Mouse (Mus musculus) erythroid progenitor cell, adult 5-6 weeks (primary cell): Measurements from ENCODE around the gene Derl2. TPM values are rescaled to one million over a fixed set of nuclear protein-coding genes. Genes with fewer than 3 reads are reported as not detected.

Source experiments
- ATAC-seq: replicated peaks from 2 replicates; pipeline ENCODE4 v1.8.0; 2016; ENCODE audit warnings: moderate number of reproducible peaks, mild to moderate bottlenecking, moderate TSS enrichment, inconsistent platforms; ENCODE audit not compliant: poor library complexity, low FRiP score, severe bottlenecking
- total RNA-seq, 2 experiments: library from RNA; stranded (forward) in 1 of 2; stranded (reverse) in 1 of 2; fragments of 150-400 nt in 1 of 2; fragments of 186-747, 209-891 nt in 1 of 2; gene quantifications; 2 replicates each; pipeline versions ENCODE4 v1.2.3 to v1.2.4; 2015 to 2017; ENCODE audit warnings: low replicate concordance in 2 of 2

Derl2 gene
- total RNA-seq, 2 experiments from 2014 or later = 30.2 to 44.0 TPM

DNA sequence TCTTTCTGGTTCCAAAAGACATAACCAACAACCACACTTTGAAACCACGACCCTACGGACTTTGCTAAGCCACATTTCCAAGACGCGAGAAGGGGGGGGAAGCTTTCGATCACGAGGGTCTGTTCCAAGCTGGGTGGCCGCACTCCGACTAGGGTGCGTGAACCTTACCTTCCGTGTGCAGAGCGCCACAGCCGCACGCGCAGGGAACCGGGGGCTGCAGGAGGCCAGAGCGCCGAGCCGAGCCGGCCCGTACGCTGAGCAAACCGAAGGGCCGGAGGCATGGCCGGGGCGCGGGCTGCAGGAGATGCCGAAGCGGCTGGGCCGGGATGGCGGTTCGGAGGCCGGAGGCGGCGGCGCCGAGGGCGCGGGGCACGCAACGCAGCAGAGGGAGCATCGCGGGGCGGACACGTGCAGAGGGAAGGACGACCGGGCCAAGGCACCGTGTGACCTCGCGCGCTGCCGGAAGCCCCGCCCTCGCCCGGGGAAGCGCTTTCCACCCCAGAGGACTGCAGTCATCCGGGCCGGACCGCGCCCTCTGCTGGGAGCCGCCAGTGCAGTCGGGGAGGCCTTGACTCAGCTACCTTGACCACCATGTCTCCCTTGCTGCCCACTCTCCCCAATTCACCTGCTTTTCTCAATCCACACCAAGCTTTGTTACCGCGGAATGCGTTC lies 36.9 kb downstream of the Derl2 start, which contains the start of gene C1qbp:
C1qbp (minus strand) TSS at position 470 of the 672 bp plus-strand sequence.
- ATAC-seq = peak; percentile 99

- no peak for ATAC-seq
These were observed 37.6 kb downstream of the Derl2 start for GRCm38 (mm10) chr11:70982030-70982429.

GRCm38 (mm10) chr11:70980751-70981510 lies 38.7 kb downstream of the Derl2 start:
- no peak for ATAC-seq

- no peak for ATAC-seq
These were observed 39.4 kb downstream of the Derl2 start for GRCm38 (mm10) chr11:70980232-70980631.

- ATAC-seq = no peak
These were observed 42.3 kb downstream of the Derl2 start for GRCm38 (mm10) chr11:70977293-70977692.

DNA sequence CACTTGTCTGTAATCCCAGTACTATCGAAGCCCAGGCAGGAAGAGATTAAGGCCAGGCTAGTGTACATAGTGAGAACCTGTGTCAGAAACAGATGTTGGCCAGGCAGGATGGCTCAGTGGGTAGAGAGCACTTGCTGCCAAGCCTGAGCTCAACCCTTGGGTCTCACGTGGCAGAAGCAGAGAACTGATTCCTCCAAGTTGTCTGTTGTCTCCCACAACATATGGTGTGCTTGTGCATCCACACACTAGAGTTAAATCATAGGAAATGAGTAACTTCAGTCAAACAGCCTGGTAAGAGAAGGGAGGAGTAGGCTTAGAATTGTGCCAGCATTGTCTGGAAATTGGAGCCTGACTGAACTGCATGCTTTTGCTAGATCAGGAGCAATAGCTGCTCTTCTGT lies 44.4 kb downstream of the Derl2 start:
- ATAC-seq = no peak

DNA sequence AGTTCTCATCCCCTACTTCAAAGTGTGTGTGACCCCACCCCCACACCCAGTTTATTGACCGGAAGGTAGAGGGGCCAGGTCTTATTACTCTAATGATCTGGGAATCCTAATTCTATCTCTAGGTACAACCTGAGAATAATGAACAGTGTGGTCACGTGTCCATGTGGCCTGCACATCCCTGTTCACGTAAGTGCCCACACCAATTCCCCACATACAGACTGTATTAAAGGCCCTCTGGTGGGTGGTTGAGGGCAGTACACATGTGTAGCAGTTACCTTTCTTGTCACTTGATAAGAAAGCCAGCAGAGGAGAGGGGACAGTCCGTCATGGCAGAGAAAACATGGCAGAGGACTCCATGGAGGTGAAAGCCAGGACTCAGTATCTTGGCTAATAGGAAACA lies 45.7 kb downstream of the Derl2 start:
- ATAC-seq = no peak

DNA sequence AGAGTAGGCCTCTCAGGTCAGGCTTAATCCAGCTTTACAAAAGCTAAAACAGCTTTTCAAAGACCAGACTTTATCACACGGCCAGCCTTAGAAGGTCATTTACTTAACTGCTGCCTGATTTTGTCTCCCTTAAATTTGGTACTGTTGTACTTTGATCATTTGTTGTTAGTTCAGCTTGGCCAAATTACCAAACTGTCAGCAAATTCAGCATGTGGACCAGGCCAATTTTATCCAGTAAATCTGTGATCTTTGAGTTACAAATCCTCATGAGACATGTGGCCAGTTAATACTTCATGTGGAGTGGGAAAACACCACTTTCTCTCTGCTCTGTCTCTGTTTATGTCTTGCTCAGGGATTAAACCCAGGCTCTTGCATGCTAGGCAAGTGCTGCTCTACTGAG lies 47.1 kb downstream of the Derl2 start:
- ATAC-seq = no peak

DNA sequence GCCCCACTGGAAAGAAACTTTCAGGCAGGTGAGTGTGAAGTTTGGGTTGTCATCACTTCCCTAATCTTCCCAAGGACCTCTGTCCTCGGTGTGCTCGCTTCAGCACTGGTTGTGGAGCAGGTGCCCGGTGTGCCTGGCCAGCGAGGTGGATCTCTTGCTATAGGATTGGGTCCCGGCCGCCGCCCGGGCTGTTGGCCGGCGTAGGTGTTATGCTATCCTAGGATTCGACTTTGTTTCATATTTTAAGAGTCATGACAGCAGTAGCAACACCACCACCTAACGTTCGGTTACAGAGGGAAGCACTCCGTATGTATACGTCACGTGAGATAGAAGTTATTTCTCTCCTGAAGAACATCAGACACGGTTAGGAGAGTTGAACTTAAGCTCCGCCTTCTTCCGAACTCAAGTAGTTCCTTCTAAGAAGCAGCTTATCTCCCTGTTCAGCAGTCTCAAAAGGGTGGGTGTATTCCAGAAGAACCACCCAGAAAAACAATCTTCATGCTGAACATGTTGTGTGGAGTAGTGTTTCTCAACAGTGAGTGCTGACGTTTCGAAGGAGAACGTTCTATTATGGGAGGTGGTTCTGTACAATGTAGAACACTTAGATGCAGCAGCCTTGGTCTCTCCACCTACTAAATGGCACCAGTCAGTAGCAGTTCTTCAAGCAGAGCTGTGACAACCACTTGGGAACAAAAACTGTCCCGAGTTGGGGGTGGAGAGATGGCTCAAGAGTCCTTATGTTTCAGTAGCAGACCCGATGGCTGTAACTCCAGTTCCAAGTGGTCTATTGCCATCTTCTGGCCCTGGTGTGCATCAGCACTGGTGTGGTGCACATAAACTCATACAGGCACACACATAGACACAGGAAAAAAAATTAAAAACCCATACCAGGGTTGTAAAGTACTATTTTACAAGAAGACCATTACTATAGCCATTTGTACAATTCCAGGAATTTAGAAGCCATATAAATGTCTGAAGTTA lies 48.8 kb downstream of the Derl2 start:
- peak; percentile 73 for ATAC-seq

GRCm38 (mm10) chr11:70969821-70970559 lies 49.7 kb downstream of the Derl2 start, which contains the start of the genes Nup88 and Rpain:
Gene Nup88 (minus strand): TSS chr11:70969973.
Gene Rpain (plus strand): TSS chr11:70970213.
- ATAC-seq = peak; percentile 80

- ATAC-seq = peak; percentile 23
These were observed 50.3 kb downstream of the Derl2 start for GRCm38 (mm10) chr11:70969271-70969794.

- ATAC-seq = no peak
These were observed 55.3 kb downstream of the Derl2 start for GRCm38 (mm10) chr11:70964222-70964907.

DNA sequence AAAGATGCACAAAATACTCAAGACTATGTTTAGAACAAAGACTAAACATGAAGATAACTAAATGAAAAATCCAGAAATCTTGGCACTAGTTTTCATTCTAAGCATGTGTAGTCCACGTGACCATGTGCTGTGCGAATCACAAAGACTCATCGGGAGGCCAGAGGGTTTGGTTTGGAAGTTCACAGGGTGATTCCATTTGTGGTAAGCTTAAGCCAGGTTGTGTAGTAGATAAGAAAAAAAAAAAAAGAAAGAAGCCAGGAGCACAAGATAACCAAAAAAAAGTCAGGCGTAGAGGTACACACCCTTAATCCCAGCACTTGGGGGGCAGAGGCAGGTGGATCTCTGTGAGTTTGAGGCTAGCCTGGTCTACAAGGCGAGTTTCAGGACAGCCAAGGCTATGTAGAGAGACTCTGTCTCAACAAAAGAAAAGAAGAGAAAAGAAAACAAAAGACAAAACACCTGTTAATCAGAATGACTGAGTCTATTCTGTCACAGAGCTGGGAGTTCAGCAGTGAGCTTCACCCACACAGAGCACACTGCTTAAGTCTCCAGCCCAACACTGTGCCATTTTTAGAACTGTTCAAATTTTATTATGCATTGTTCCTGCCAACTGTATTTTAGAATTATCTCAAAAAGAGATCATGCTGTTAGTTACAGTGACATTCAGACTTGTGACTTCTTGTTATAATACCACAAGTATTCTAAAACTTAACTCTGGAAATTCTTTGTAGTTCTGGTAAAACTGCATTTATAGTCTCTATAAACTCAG lies 58.7 kb downstream of the Derl2 start:
- no peak for ATAC-seq

Other genes starting within 250 kb of the Derl2 start
- not detected in 2 replicates for gene Scimp, start 207.3 kb downstream of the Derl2 start, total RNA-seq (2015; ENCODE audit: low replicate concordance)
- not detected in 2 replicates for gene Scimp, start 207.3 kb downstream of the Derl2 start, total RNA-seq (2017; ENCODE audit: low replicate concordance)
- gene Rabep1, start 175.1 kb downstream of the Derl2 start, total RNA-seq (2015; ENCODE audit: low replicate concordance) = 6.5 and 8.0 TPM in 2 replicates
- 20.9 and 23.0 TPM in 2 replicates for gene Rabep1, start 175.1 kb downstream of the Derl2 start, total RNA-seq (2017; ENCODE audit: low replicate concordance)
- 85.4 and 142 TPM in 2 replicates for gene Nup88, start 49.9 kb downstream of the Derl2 start, total RNA-seq (2015; ENCODE audit: low replicate concordance)
- gene Nup88, start 49.9 kb downstream of the Derl2 start, total RNA-seq (2017; ENCODE audit: low replicate concordance) = 93.7 and 128 TPM in 2 replicates
- gene Rpain, start 49.6 kb downstream of the Derl2 start, total RNA-seq (2015; ENCODE audit: low replicate concordance) = 136 and 165 TPM in 2 replicates
- 47.1 and 102 TPM in 2 replicates for gene Rpain, start 49.6 kb downstream of the Derl2 start, total RNA-seq (2017; ENCODE audit: low replicate concordance)
- gene C1qbp, start 36.8 kb downstream of the Derl2 start, total RNA-seq (2015; ENCODE audit: low replicate concordance) = 87.2 and 106 TPM in 2 replicates
- gene C1qbp, start 36.8 kb downstream of the Derl2 start, total RNA-seq (2017; ENCODE audit: low replicate concordance) = 7.3 and 24.4 TPM in 2 replicates
- gene Dhx33, start 15.4 kb downstream of the Derl2 start, total RNA-seq (2015; ENCODE audit: low replicate concordance) = 1.1 and 3.8 TPM in 2 replicates
- 7.4 and 7.8 TPM in 2 replicates for gene Dhx33, start 15.4 kb downstream of the Derl2 start, total RNA-seq (2017; ENCODE audit: low replicate concordance)
- gene Mis12, start 230 bp downstream of the Derl2 start, total RNA-seq (2015; ENCODE audit: low replicate concordance) = 56.6 and 62.9 TPM in 2 replicates
- 69.3 and 137 TPM in 2 replicates for gene Mis12, start 230 bp downstream of the Derl2 start, total RNA-seq (2017; ENCODE audit: low replicate concordance)
- not detected in 2 replicates for gene 6330403K07Rik, start 13.7 kb upstream of the Derl2 start, total RNA-seq (2015; ENCODE audit: low replicate concordance)
- gene 6330403K07Rik, start 13.7 kb upstream of the Derl2 start, total RNA-seq (2017; ENCODE audit: low replicate concordance) = not detected in 2 replicates
- gene Nlrp1a, start 124.9 kb upstream of the Derl2 start, total RNA-seq (2015; ENCODE audit: low replicate concordance) = 1.4 TPM in 1 of 2 replicates, not detected in the other
- 0.76 and 0.77 TPM in 2 replicates for gene Nlrp1a, start 124.9 kb upstream of the Derl2 start, total RNA-seq (2017; ENCODE audit: low replicate concordance)
- not detected in 2 replicates for gene Nlrp1b, start 210.9 kb upstream of the Derl2 start, total RNA-seq (2015; ENCODE audit: low replicate concordance)
- 0.68 TPM in 1 of 2 replicates, not detected in the other for gene Nlrp1b, start 210.9 kb upstream of the Derl2 start, total RNA-seq (2017; ENCODE audit: low replicate concordance)